Mouse (Mus musculus) limb, embryonic 11.5 days (tissue): ENCODE measurements around the gene Iars. TPM values are rescaled to one million over a fixed set of nuclear protein-coding genes. Genes with fewer than 3 reads are reported as not detected.
"Not testable (repeated sequence)": the region's sequence is repeated elsewhere in the genome, so short reads cannot be mapped to it uniquely, and the experiment has no call there.

Experiments used
- ATAC-seq: fragments of 200-750 bp; cut with Nextera tagmentation; 2 replicates; pipeline ENCODE4 v1.8.0; 2017; ENCODE audit warnings: low read depth; ENCODE audit not compliant: insufficient number of reproducible peaks, low FRiP score, low TSS enrichment
- DNase-seq: peaks from one replicate; pipeline ENCODE4 v3.0.0-alpha.2; 2015; ENCODE audit warnings: low spot score
- H3K27ac ChIP-seq: fragments of 300-500 bp; sonication (generic); replicated peaks from 2 replicates; pipeline ENCODE4 v1.5.1; 2014; ENCODE audit warnings: low read depth, mild to moderate bottlenecking, low read length
- H3K27me3 ChIP-seq: fragments of 300-500 bp; sonication (generic); 2 replicates; pipeline ENCODE4 v1.6.1; 2014; ENCODE audit warnings: mild to moderate bottlenecking, low read length, mixed read lengths; ENCODE audit not compliant: control insufficient read depth, insufficient read depth
- H3K36me3 ChIP-seq: fragments of 300-500 bp; sonication (generic); 2 replicates; pipeline ENCODE4 v1.6.1; 2014; ENCODE audit warnings: mild to moderate bottlenecking, low read length, moderate library complexity, mixed read lengths; ENCODE audit not compliant: control insufficient read depth, insufficient read depth
- H3K4me1 ChIP-seq: fragments of 300-500 bp; sonication (generic); 2 replicates; pipeline ENCODE4 v1.6.1; 2014; ENCODE audit warnings: low read length, mixed read lengths; ENCODE audit not compliant: control insufficient read depth, insufficient read depth
- H3K4me2 ChIP-seq: fragments of 300-500 bp; sonication (generic); 2 replicates; pipeline ENCODE4 v1.6.1; 2014; ENCODE audit warnings: low read depth, mild to moderate bottlenecking, moderate library complexity; ENCODE audit not compliant: severe bottlenecking
- H3K4me3 ChIP-seq: fragments of 300-500 bp; sonication (generic); 2 replicates; pipeline ENCODE4 v1.5.1; 2014; ENCODE audit warnings: low read depth, low read length
- H3K9ac ChIP-seq: fragments of 300-500 bp; sonication (generic); 2 replicates; pipeline ENCODE4 v1.6.1; 2014; ENCODE audit warnings: mild to moderate bottlenecking, low read length
- H3K9me3 ChIP-seq: fragments of 300-500 bp; sonication (generic); 2 replicates; pipeline ENCODE4 v1.6.1; 2016; ENCODE audit warnings: low read length; ENCODE audit not compliant: control insufficient read depth
- WGBS: fragments of 180-500 bp; shearing (Covaris S2); extraction: QIAGEN DNeasy Blood & Tissue Kit; methylation state at CpG from one replicate; pipeline ENCODE4 v1.1.7; 2014; 5-methylcytosine and 5-hydroxymethylcytosine counted together
- polyA plus RNA-seq: library from polyadenylated mRNA; unstranded; fragments of >200 nt; fragmentation: Nextera tagmentation; extraction: Ambion mirVana; gene quantifications from 2 replicates; pipeline ENCODE4 v1.2.1, GENCODE M21; 2014

Gene Iars
- polyA plus RNA-seq, 1 experiment from 2014 or later = 95.2 TPM

DNA sequence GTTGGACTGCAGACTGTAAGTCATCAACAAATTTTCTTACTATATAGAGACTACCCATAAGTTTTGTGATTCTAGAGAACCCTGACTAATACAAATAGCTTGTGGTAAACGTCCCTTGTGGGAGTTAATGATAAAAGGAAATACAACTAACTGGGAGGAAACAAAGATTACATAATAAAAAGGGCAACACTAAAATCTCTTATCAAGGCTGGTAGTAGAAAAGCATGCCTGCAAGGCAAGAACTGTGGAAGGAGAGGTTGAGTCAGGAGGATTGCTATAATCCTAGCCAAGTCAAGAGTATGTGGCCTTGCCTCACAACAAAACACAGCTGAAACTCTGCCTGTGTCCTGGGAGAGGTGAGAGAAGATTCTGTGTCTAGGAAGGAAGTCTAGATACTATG is 78.8 kb downstream of the Iars start:
- Histone ChIP-seq H3K4me3 (no peak overlapping the region), H3K4me1 (no peaks in the 10 kb centered on the region), H3K27me3 (no peaks in the 10 kb centered on the region), H3K9ac (no peak overlapping the region), H3K4me2 (no peak overlapping the region), H3K36me3 (no peaks in the 10 kb centered on the region), H3K27ac (no peak overlapping the region), H3K9me3 (no peaks in the 10 kb centered on the region)
- DNase-seq = no peak
- no peak for ATAC-seq
- 67% methylated on average over 1 of the region's 1 CpGs for WGBS

DNA sequence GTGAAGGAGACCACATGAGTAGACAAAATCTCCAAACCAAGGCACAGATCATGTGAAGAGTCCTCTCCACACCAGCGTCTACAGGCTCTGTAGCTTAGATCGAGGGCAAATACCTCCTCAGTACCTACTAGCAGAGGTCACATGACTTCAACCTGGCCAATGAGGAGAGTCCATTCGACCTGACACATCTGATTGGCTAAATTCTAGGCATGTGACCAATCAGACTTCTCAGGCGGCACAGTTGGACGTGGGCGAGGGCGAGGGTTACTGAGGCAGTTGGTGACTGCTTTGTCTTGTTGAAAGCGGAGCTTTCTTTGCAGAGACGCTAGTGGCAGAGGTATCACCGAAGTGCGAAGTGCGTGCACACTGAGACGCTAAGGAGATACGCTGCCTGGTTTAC is 80.3 kb downstream of the Iars start:
- no peak overlapping the region for H3K4me3 ChIP-seq
- no peaks in the 10 kb centered on the region for H3K36me3 ChIP-seq
- ATAC-seq = no peak
- H3K9ac ChIP-seq = no peak overlapping the region
- no peak overlapping the region for H3K4me2 ChIP-seq
- no peaks in the 10 kb centered on the region for H3K9me3 ChIP-seq
- H3K4me1 ChIP-seq = no peaks in the 10 kb centered on the region
- DNase-seq = no peak
- WGBS = 88% methylated on average over 14 of the region's 14 CpGs
- H3K27ac ChIP-seq = no peak overlapping the region
- no peaks in the 10 kb centered on the region for H3K27me3 ChIP-seq

GRCm38 (mm10) chr13:49765306-49765705 is 83.4 kb downstream of the Iars start:
- DNase-seq (no peak), ATAC-seq (no peak)
- Histone ChIP-seq H3K9me3 (no peaks in the 10 kb centered on the region), H3K9ac (no peak overlapping the region), H3K4me1 (no peaks in the 10 kb centered on the region), H3K27me3 (no peaks in the 10 kb centered on the region), H3K4me3 (no peak overlapping the region), H3K27ac (no peak overlapping the region), H3K36me3 (no peaks in the 10 kb centered on the region), H3K4me2 (no peak overlapping the region)
- 91% methylated on average over 8 of the region's 8 CpGs for WGBS

GRCm38 (mm10) chr13:49766269-49766668 is 84.4 kb downstream of the Iars start:
- ATAC-seq (no peak), DNase-seq (no peak)
- Histone ChIP-seq H3K4me2 (no peak overlapping the region), H3K4me3 (no peak overlapping the region), H3K27me3 (no peaks in the 10 kb centered on the region), H3K27ac (no peak overlapping the region), H3K4me1 (no peaks in the 10 kb centered on the region), H3K9ac (no peak overlapping the region), H3K9me3 (no peaks in the 10 kb centered on the region), H3K36me3 (no peaks in the 10 kb centered on the region)
- WGBS = 54% methylated on average over 9 of the region's 9 CpGs

GRCm38 (mm10) chr13:49768048-49768447 is 86.1 kb downstream of the Iars start:
- DNase-seq (no peak), ATAC-seq (no peak)
- H3K27me3 ChIP-seq = no peaks in the 10 kb centered on the region
- H3K4me1 ChIP-seq = no peaks in the 10 kb centered on the region
- no peaks in the 10 kb centered on the region for H3K36me3 ChIP-seq
- no peak overlapping the region for H3K4me3 ChIP-seq
- no peak overlapping the region for H3K4me2 ChIP-seq
- WGBS = 72% methylated on average over 2 of the region's 2 CpGs
- no peak overlapping the region for H3K9ac ChIP-seq
- H3K9me3 ChIP-seq = no peaks in the 10 kb centered on the region
- no peak overlapping the region for H3K27ac ChIP-seq

GRCm38 (mm10) chr13:49769111-49769510 is 87.2 kb downstream of the Iars start:
- H3K4me1 ChIP-seq = no peaks in the 10 kb centered on the region
- H3K9me3 ChIP-seq = no peaks in the 10 kb centered on the region
- no peak overlapping the region for H3K4me3 ChIP-seq
- WGBS = 85% methylated on average over 16 of the region's 16 CpGs
- no peak overlapping the region for H3K4me2 ChIP-seq
- no peaks in the 10 kb centered on the region for H3K36me3 ChIP-seq
- H3K9ac ChIP-seq = no peak overlapping the region
- no peaks in the 10 kb centered on the region for H3K27me3 ChIP-seq
- H3K27ac ChIP-seq = no peak overlapping the region
- ATAC-seq (no peak), DNase-seq (no peak)

DNA sequence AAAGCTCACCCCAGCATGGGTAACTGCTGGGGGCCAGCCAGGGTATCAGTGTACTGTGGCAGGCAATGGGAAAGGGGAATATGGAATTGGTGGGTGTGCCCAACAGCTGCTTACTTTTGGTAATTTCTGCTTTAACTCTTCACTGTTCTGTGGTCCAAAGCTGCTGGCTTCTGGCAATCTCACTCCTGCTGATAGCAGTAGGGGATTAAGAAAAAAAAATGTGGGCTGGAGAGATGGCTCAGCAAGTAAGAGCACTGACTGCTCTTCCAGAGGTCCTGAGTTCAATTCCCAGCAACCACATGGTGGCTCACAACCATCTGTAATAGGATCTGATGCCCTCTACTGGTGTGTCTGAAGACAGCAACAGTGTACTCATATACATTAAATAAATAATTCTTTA is 89.6 kb downstream of the Iars start:
- not testable (repeated sequence) for H3K27ac ChIP-seq, H3K36me3 ChIP-seq, H3K4me1 ChIP-seq, DNase-seq, H3K9ac ChIP-seq, H3K27me3 ChIP-seq, H3K4me2 ChIP-seq, H3K9me3 ChIP-seq, ATAC-seq, H3K4me3 ChIP-seq

Other genes with a start within 250 kb of the Iars start
- gene Tes3-ps, start 188.8 kb upstream of the Iars start, polyA plus RNA-seq = 0.85 and 0.87 TPM in 2 replicates
- gene Ecm2, start 177.3 kb upstream of the Iars start, polyA plus RNA-seq = 0.19 and 0.26 TPM in 2 replicates
- gene Aspn, start 137.7 kb upstream of the Iars start, polyA plus RNA-seq = 0.32 and 0.40 TPM in 2 replicates
- gene Omd, start 99.6 kb upstream of the Iars start, polyA plus RNA-seq = 0.49 and 0.50 TPM in 2 replicates
- gene Ogn, start 74.1 kb upstream of the Iars start, polyA plus RNA-seq = 5.7 and 5.9 TPM in 2 replicates
- gene Cenpp, start 29.3 kb upstream of the Iars start, polyA plus RNA-seq = 38.6 TPM in 2 replicates
- 19.6 and 22.6 TPM in 2 replicates for gene Nol8, start 29.0 kb upstream of the Iars start, polyA plus RNA-seq
- gene Gm30302, start 116.9 kb downstream of the Iars start, polyA plus RNA-seq = not detected in 2 replicates